Mouse (Mus musculus) C2C12 (cell line): ENCODE data around the gene Mcu. TPM values are rescaled to one million over a fixed set of nuclear protein-coding genes. Genes with fewer than 3 reads are reported as not detected.

Source experiments
- H3K27me3 ChIP-seq: one replicate; pipeline ENCODE4 v1.6.1; 2011; ENCODE audit not compliant: control insufficient read depth, insufficient read depth, insufficient read length
- H3K36me3 ChIP-seq: one replicate; pipeline ENCODE4 v1.6.1; 2011; ENCODE audit not compliant: control insufficient read depth, insufficient read depth
- H3K4me3 ChIP-seq: one replicate; pipeline ENCODE4 v1.5.1; 2011; ENCODE audit warnings: mild to moderate bottlenecking, control low read depth; ENCODE audit not compliant: poor library complexity, insufficient read depth, severe bottlenecking
- H3K79me2 ChIP-seq: one replicate; pipeline ENCODE4 v1.6.1; 2011; ENCODE audit not compliant: control insufficient read depth, insufficient read depth
- H3K79me3 ChIP-seq: one replicate; pipeline ENCODE4 v1.6.1; 2011; ENCODE audit warnings: low read depth, control low read depth
- H3ac ChIP-seq: one replicate; pipeline ENCODE3; 2011; ENCODE audit warnings: low read depth; ENCODE audit not compliant: control insufficient read depth, insufficient read length
- CEBPB ChIP-seq: IDR thresholded peaks from one replicate; pipeline ENCODE4 v1.6.1; 2011; ENCODE audit warnings: low read depth, mild to moderate bottlenecking, control low read depth, moderate library complexity
- CTCF ChIP-seq: IDR thresholded peaks from one replicate; pipeline ENCODE4 v1.5.1; 2011; ENCODE audit not compliant: control insufficient read depth, insufficient read depth, insufficient read length
- FOSL1 ChIP-seq: IDR thresholded peaks from one replicate; pipeline ENCODE4 v1.8.0; 2011; ENCODE audit warnings: mild to moderate bottlenecking, low read length; ENCODE audit not compliant: poor library complexity, insufficient read depth, severe bottlenecking
- MAX ChIP-seq: IDR thresholded peaks from one replicate; pipeline ENCODE4 v1.6.1; 2011; ENCODE audit warnings: mild to moderate bottlenecking, control low read depth
- MYOD1 ChIP-seq: IDR thresholded peaks from one replicate; pipeline ENCODE4 v1.6.1; 2011; ENCODE audit warnings: low read depth; ENCODE audit not compliant: control insufficient read depth, insufficient read length
- MYOG ChIP-seq: IDR thresholded peaks from one replicate; pipeline ENCODE4 v1.6.1; 2011; ENCODE audit not compliant: control insufficient read depth, insufficient read length; ENCODE audit errors: extremely low read depth
- USF1 ChIP-seq: IDR thresholded peaks from one replicate; pipeline ENCODE4 v1.6.1; 2011; ENCODE audit warnings: low read depth, mild to moderate bottlenecking, control low read depth, moderate library complexity
- polyA plus RNA-seq: library from polyadenylated mRNA; unstranded; fragments of >200 nt; fragmentation: generic; extraction: Trizol; gene quantifications from one replicate; pipeline ENCODE4 v1.2.1, GENCODE M21; 2012; ENCODE audit warnings: missing spikeins

Gene Mcu
- polyA plus RNA-seq, 1 experiment: 23.3 TPM

- Histone ChIP-seq H3K36me3 (peaks cover 39% of the 10 kb centered on the region), H3K79me2 (no peaks in the 10 kb centered on the region), H3K4me3 (no peak overlapping the region), H3ac (no peak overlapping the region), H3K27me3 (no peaks in the 10 kb centered on the region), H3K79me3 (no peaks in the 10 kb centered on the region)
- TF ChIP-seq USF1: no peak
- TF ChIP-seq MAX: no peak
- TF ChIP-seq CTCF: no peak
- no peak for TF ChIP-seq CEBPB
- no peak for TF ChIP-seq MYOG
- no peak for TF ChIP-seq MYOD1
- no peak for TF ChIP-seq FOSL1
Observed at GRCm38 (mm10) chr10:59466626-59467025, 149.9 kb downstream of the Mcu start.

GRCm38 (mm10) chr10:59465546-59465945, 150.9 kb downstream of the Mcu start:
- H3K79me3 ChIP-seq: no peaks in the 10 kb centered on the region
- H3K36me3 ChIP-seq: peaks cover 39% of the 10 kb centered on the region
- H3ac ChIP-seq: no peak overlapping the region
- H3K79me2 ChIP-seq: no peaks in the 10 kb centered on the region
- no peak for TF ChIP-seq FOSL1
- TF ChIP-seq USF1: no peak
- no peak for TF ChIP-seq MYOD1
- no peak for TF ChIP-seq CEBPB
- no peaks in the 10 kb centered on the region for H3K27me3 ChIP-seq
- H3K4me3 ChIP-seq: no peak overlapping the region

- Histone ChIP-seq H3K36me3 (peaks cover 34% of the 10 kb centered on the region), H3K4me3 (no peak overlapping the region), H3K27me3 (no peaks in the 10 kb centered on the region), H3ac (no peak overlapping the region), H3K79me3 (no peaks in the 10 kb centered on the region), H3K79me2 (no peaks in the 10 kb centered on the region)
- TF ChIP-seq MYOD1: no peak
- no peak for TF ChIP-seq MAX
- TF ChIP-seq FOSL1: no peak
- no peak for TF ChIP-seq USF1
- no peak for TF ChIP-seq MYOG
- TF ChIP-seq CEBPB: no peak
- TF ChIP-seq CTCF: no peak
Observed at GRCm38 (mm10) chr10:59462307-59462706, 154.2 kb downstream of the Mcu start.

- no peaks in the 10 kb centered on the region for H3K27me3 ChIP-seq
- TF ChIP-seq CTCF: no peak
- no peak for TF ChIP-seq MYOG
- no peak for TF ChIP-seq MYOD1
- TF ChIP-seq CEBPB: no peak
- TF ChIP-seq USF1: no peak
- TF ChIP-seq MAX: no peak
- no peak for TF ChIP-seq FOSL1
- H3ac ChIP-seq: no peak overlapping the region
- H3K36me3 ChIP-seq: peaks cover 34% of the 10 kb centered on the region
- no peak overlapping the region for H3K4me3 ChIP-seq
- H3K79me3 ChIP-seq: no peaks in the 10 kb centered on the region
- H3K79me2 ChIP-seq: no peaks in the 10 kb centered on the region
Observed at GRCm38 (mm10) chr10:59459767-59460166, 156.7 kb downstream of the Mcu start.

GRCm38 (mm10) chr10:59454631-59455030, 161.9 kb downstream of the Mcu start:
- H3K36me3 ChIP-seq: peaks cover 56% of the 10 kb centered on the region
- no peaks in the 10 kb centered on the region for H3K27me3 ChIP-seq
- H3K4me3 ChIP-seq: no peak overlapping the region
- TF ChIP-seq MAX: no peak
- no peak for TF ChIP-seq CEBPB
- TF ChIP-seq CTCF: no peak
- no peak for TF ChIP-seq USF1
- no peak for TF ChIP-seq MYOG
- TF ChIP-seq MYOD1: no peak
- no peak for TF ChIP-seq FOSL1
- H3K79me3 ChIP-seq: no peaks in the 10 kb centered on the region
- no peaks in the 10 kb centered on the region for H3K79me2 ChIP-seq
- no peak overlapping the region for H3ac ChIP-seq

- no peaks in the 10 kb centered on the region for H3K79me3 ChIP-seq
- TF ChIP-seq FOSL1 (no peak), USF1 (no peak), CEBPB (no peak), MAX (no peak), MYOG (no peak), MYOD1 (no peak), CTCF (no peak)
- no peaks in the 10 kb centered on the region for H3K79me2 ChIP-seq
- no peak overlapping the region for H3ac ChIP-seq
- no peak overlapping the region for H3K4me3 ChIP-seq
- H3K27me3 ChIP-seq: no peaks in the 10 kb centered on the region
- peaks cover 54% of the 10 kb centered on the region for H3K36me3 ChIP-seq
Observed at GRCm38 (mm10) chr10:59451839-59452238, 164.7 kb downstream of the Mcu start.
